Mouse (Mus musculus) brain, embryonic 14.5 days (tissue): ENCODE data around the gene Elmo2.

Experiments
- CTCF ChIP-seq: fragments of 200-500 bp; IDR thresholded peaks from 2 replicates; pipeline ENCODE4 v1.5.1; 2012; ENCODE audit warnings: inconsistent platforms, mild to moderate bottlenecking, moderate library complexity, borderline replicate concordance; ENCODE audit not compliant: insufficient read depth, insufficient read length; ENCODE audit errors: extremely low read depth
- POLR2A ChIP-seq: fragments of 200-500 bp; IDR thresholded peaks from 2 replicates; pipeline ENCODE4 v1.6.1; 2012; ENCODE audit warnings: mild to moderate bottlenecking, inconsistent platforms, borderline replicate concordance; ENCODE audit not compliant: poor library complexity, insufficient read depth, insufficient read length, severe bottlenecking; ENCODE audit errors: extremely low read depth

- TF ChIP-seq CTCF = no peak
- TF ChIP-seq POLR2A = no peak
Observed at GRCm38 (mm10) chr2:165239533-165240144, 86.6 kb downstream of the Elmo2 start.
